Mouse (Mus musculus) c-Kit-positive CD71-positive TER-119-negative erythroid progenitor cells, embryonic 14.5 days (primary cell): ENCODE measurements at regions not wholly inside any gene's neighbourhood (a gene's known extent, or its start where the extent isn't known, plus 50 kb on each side); places are given as distances from the start of the nearest gene placed in this dataset.

Experiments
- DNase-seq: peaks from one replicate; pipeline ENCODE4 v3.0.0-alpha.2; 2013; ENCODE audit warnings: low read depth

GRCm38 (mm10) chr15:42768396-42768795, 2634.2 kb downstream of the 9330182O14Rik start:
- no peak for DNase-seq

GRCm38 (mm10) chr15:42779903-42780302, 2645.7 kb downstream of the 9330182O14Rik start:
- DNase-seq = no peak

GRCm38 (mm10) chr15:42801217-42801616, 2667.1 kb downstream of the 9330182O14Rik start:
- no peak for DNase-seq

- DNase-seq = no peak
Observed at GRCm38 (mm10) chr15:42810871-42811490, 2676.8 kb downstream of the 9330182O14Rik start.

- no peak for DNase-seq
Observed at GRCm38 (mm10) chr15:42815026-42815724, 2681.0 kb downstream of the 9330182O14Rik start.

- DNase-seq = no peak
Observed at GRCm38 (mm10) chr15:42838839-42839238, 2704.7 kb downstream of the 9330182O14Rik start.

- DNase-seq = no peak
Observed at GRCm38 (mm10) chr15:42850003-42850402, 2715.8 kb downstream of the 9330182O14Rik start.

GRCm38 (mm10) chr15:42872491-42872890, 2738.3 kb downstream of the 9330182O14Rik start:
- DNase-seq = no peak

- DNase-seq = no peak
Observed at GRCm38 (mm10) chr15:42894611-42895010, 2760.4 kb downstream of the 9330182O14Rik start.

GRCm38 (mm10) chr15:42900056-42900455, 2765.9 kb downstream of the 9330182O14Rik start:
- no peak for DNase-seq

- no peak for DNase-seq
Observed at GRCm38 (mm10) chr15:42901782-42902181, 2767.6 kb downstream of the 9330182O14Rik start.

GRCm38 (mm10) chr15:42911357-42911756, 2777.2 kb downstream of the 9330182O14Rik start:
- no peak for DNase-seq

- DNase-seq = no peak
Observed at GRCm38 (mm10) chr15:42912880-42913279, 2778.7 kb downstream of the 9330182O14Rik start.

GRCm38 (mm10) chr15:42913285-42913684, 2779.1 kb downstream of the 9330182O14Rik start:
- DNase-seq = no peak

GRCm38 (mm10) chr15:42914099-42914498, 2779.9 kb downstream of the 9330182O14Rik start:
- DNase-seq = peak; percentile 9

GRCm38 (mm10) chr15:42915195-42915594, 2781.0 kb downstream of the 9330182O14Rik start:
- DNase-seq = no peak

GRCm38 (mm10) chr15:42921618-42922017, 2787.5 kb downstream of the 9330182O14Rik start:
- DNase-seq = no peak

GRCm38 (mm10) chr15:42928331-42928730, 2794.2 kb downstream of the 9330182O14Rik start:
- DNase-seq = no peak

GRCm38 (mm10) chr15:42944610-42945009, 2810.4 kb downstream of the 9330182O14Rik start:
- no peak for DNase-seq

GRCm38 (mm10) chr15:42955167-42955566, 2821.0 kb downstream of the 9330182O14Rik start:
- no peak for DNase-seq

GRCm38 (mm10) chr15:42962747-42963338, 2828.7 kb downstream of the 9330182O14Rik start:
- peak; percentile 31 for DNase-seq

GRCm38 (mm10) chr15:42965314-42965713, 2831.1 kb downstream of the 9330182O14Rik start:
- DNase-seq = no peak
